Mouse (Mus musculus): ENCODE measurements around the gene Casp9.

DNA sequence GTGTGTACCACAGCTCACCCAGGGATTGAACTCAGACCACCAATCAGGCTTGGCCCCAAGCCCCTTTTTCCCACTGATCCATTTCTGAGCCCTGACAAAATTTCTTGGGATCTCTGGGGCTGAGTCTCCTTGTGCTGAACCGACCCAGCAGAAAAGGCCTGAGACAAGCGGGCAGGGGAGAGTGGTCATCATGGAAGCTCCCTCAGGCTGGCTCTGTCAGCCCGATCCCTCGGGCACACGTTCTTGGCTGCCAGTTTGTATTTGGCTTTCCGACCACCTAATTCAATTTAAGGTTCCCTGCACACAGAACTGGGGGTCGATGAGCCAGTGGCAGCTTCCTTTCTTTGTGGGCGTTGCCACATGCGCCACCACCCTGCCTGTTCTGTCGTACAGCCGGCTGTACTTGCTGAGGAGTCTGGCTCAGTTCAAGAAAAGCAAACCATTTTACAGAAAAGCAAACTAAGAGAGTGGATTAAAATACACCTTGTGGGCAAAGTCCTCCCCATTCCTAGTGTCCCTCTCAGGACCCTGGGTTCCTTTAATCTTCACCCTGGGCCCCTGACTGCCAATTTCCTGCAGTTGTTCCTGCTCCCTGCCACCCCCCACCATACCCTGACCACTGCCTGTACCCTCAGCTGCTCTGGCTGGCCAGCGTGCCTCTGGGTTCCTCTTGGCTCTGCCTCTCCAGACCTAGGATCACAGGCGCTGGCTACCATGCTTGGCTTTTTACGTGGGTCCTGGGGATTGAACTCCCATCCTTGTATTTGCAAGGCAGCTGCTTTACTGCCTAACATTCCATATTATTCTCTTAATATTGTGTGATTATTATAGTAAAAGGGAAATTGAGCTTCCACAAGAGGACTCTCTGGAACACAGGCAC lies 23.6 kb downstream of the Casp9 start:
- TF ChIP-seq HCFC1 (IDR thresholded peaks at IDR 0.05; ENCODE audit: borderline replicate concordance, insufficient read depth, low read length) (no peak), MAFK (IDR thresholded peaks at IDR 0.05; ENCODE audit: insufficient read depth, low read depth, low read length) (no peak), ZNF384 (IDR thresholded peaks at IDR 0.05; ENCODE audit: low read depth, low read length) (no peak)
